Mouse (Mus musculus) stomach, postnatal 0 days (tissue): ENCODE measurements at regions not wholly inside any gene's neighbourhood (a gene's known extent, or its start where the extent isn't known, plus 50 kb on each side); places are given as distances from the start of the nearest gene placed in this dataset.

Experiments used
- CTCF ChIP-seq: IDR thresholded peaks from 2 replicates; pipeline ENCODE4 v1.5.1; 2016; ENCODE audit warnings: antibody characterized with exemption, low read depth, mild to moderate bottlenecking, moderate library complexity
- EP300 ChIP-seq: optimal IDR thresholded peaks from 2 replicates; pipeline ENCODE3; 2016; ENCODE audit warnings: antibody characterized with exemption

DNA sequence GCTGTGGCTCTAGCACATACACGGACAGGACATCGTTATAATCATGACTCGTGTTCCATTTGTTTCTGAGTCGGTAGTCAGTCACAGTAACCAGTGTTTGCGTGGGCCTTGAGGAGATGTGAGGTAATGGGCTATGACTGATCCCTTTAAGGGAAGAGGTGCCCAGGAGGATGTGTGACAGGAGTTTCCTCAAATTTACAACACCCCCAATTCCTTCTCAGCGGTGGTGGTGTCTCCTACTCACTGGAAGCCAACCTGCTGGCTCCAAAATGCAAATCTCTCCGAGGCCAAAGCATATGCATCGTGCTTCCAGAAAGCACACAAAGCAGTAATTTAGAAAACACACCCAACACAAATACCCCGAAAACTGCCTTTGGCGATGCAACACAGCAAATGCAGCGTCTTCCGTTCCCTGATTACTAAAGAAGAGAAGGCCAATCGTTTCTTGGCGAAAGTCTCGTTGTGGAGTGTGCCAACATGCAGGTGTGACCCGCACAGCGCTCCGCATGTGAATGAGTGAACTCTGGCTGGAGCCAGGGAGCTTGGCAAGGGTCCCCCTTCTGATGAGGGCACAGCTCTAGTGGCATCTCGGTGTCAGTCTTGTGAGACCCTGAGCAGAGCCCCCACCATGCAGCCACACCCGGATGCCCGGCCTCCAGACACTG lies 151.5 kb upstream of the Kazn start:
- TF ChIP-seq EP300, result no peak
- no peak for TF ChIP-seq CTCF
